Mouse (Mus musculus) hindbrain, embryonic 16.5 days (tissue): Measurements from ENCODE around the gene Trim11. TPM values are rescaled to one million over a fixed set of nuclear protein-coding genes. Genes with fewer than 3 reads are reported as not detected.

Source experiments
- ATAC-seq: fragments of 200-750 bp; cut with Nextera tagmentation; 2 replicates; pipeline ENCODE4 v1.8.0; 2017; ENCODE audit warnings: moderate TSS enrichment, moderate library complexity
- H3K27ac ChIP-seq: fragments of 300-500 bp; sonication (generic); 2 replicates; pipeline ENCODE4 v1.5.1; 2014; ENCODE audit warnings: low read depth, mild to moderate bottlenecking, control low read depth, low read length, moderate library complexity
- H3K27me3 ChIP-seq: fragments of 300-500 bp; sonication (generic); replicated peaks from 2 replicates; pipeline ENCODE4 v1.6.1; 2014; ENCODE audit warnings: low read length; ENCODE audit not compliant: control insufficient read depth, insufficient read depth
- H3K36me3 ChIP-seq: fragments of 300-500 bp; sonication (generic); 2 replicates; pipeline ENCODE4 v1.6.1; 2014; ENCODE audit warnings: mild to moderate bottlenecking, low read length, moderate library complexity, mixed read lengths; ENCODE audit not compliant: control insufficient read depth, insufficient read depth
- H3K4me1 ChIP-seq: fragments of 300-500 bp; sonication (generic); 2 replicates; pipeline ENCODE4 v1.6.1; 2014; ENCODE audit warnings: low read depth, low read length; ENCODE audit not compliant: control insufficient read depth, insufficient read depth
- H3K4me2 ChIP-seq: fragments of 300-500 bp; sonication (generic); 2 replicates; pipeline ENCODE4 v1.6.1; 2014; ENCODE audit warnings: mild to moderate bottlenecking, low read length, control low read depth, moderate library complexity
- H3K4me3 ChIP-seq: fragments of 300-500 bp; sonication (generic); 2 replicates; pipeline ENCODE4 v1.5.1; 2014; ENCODE audit warnings: mild to moderate bottlenecking, low read length, control low read depth, moderate library complexity
- H3K9ac ChIP-seq: fragments of 300-500 bp; sonication (generic); 2 replicates; pipeline ENCODE4 v1.6.1; 2014; ENCODE audit warnings: low read depth, mild to moderate bottlenecking, control low read depth, low read length, moderate library complexity
- H3K9me3 ChIP-seq: fragments of 300-500 bp; sonication (generic); 2 replicates; pipeline ENCODE4 v1.6.1; 2014; ENCODE audit warnings: mild to moderate bottlenecking, low read length, moderate library complexity; ENCODE audit not compliant: control insufficient read depth
- WGBS: fragments of 180-500 bp; shearing (Covaris S2); extraction: QIAGEN DNeasy Blood & Tissue Kit; methylation state at CpG from one replicate; pipeline ENCODE4 v1.1.7; 2014; 5-methylcytosine and 5-hydroxymethylcytosine counted together
- polyA plus RNA-seq: library from polyadenylated mRNA; unstranded; fragments of >200 nt; fragmentation: Nextera tagmentation; extraction: Ambion mirVana; gene quantifications from 2 replicates; pipeline ENCODE4 v1.2.1, GENCODE M21; 2015

Trim11 gene
- polyA plus RNA-seq, 1 experiment from 2014 or later = 20.7 TPM

DNA sequence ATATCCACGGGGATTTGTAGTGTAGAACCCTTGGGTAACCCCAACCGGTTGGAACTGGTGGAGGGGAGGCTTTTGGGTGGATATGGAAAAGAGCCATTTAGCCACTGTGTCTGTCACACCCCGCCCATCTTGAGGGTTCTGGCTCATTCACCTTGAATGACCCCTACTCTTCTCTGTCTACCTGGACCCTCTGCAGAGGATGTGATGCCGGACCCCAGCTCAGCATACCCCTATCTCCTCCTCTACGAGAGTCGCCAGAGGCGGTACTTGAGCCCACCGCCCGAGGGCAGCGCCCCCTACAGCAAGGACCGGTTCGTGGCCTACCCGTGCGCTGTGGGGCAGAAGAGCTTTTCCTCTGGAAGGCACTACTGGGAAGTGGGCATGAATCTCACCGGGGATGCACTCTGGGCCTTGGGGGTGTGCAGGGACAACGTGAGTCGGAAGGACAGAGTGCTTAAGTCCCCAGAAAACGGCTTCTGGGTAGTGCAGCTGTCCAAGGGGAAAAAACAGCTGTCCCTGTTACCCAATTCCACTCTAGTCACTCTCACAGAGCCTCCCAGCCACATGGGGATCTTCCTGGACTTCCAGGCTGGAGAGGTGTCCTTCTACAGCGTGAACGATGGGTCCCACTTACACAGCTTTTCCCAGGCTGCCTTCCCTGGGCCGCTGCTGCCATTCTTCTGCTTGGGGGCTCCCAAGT, 6.9 kb upstream of the Trim11 start:
- no peak for ATAC-seq
- Histone ChIP-seq H3K27me3 (no peaks in the 10 kb centered on the region), H3K4me2 (no peak overlapping the region), H3K36me3 (peaks cover 6% of the 10 kb centered on the region; the same call in 1 of the 2 replicates), H3K9me3 (no peaks in the 10 kb centered on the region), H3K27ac (no peak overlapping the region), H3K4me1 (peaks cover 8% of the 10 kb centered on the region), H3K4me3 (no peak overlapping the region), H3K9ac (no peak overlapping the region)
- 89% methylated on average over 21 of the region's 21 CpGs for WGBS

DNA sequence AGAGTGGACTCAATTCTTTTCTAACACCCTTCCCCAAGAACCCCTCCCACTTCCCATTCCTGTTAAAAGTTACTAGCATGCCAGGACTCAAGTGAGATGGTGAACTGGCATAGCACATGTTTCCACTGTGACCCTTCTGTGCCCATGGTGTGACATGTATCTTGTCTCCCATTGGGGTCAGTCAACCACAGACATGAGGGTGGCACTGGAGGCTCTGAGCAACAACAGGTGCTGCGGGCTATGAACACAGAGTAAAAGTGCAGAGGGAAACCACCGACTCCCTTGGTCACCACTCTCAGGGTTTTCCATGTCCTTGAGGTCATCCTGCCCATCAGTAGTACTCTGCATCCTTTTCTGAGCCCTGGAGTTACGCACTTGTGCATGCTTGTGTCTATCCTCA, 6.1 kb upstream of the Trim11 start:
- no peak overlapping the region for H3K4me3 ChIP-seq
- no peak for ATAC-seq
- H3K9ac ChIP-seq = no peak overlapping the region
- H3K4me2 ChIP-seq = no peak overlapping the region
- H3K27ac ChIP-seq = no peak overlapping the region
- no peaks in the 10 kb centered on the region for H3K27me3 ChIP-seq
- no peaks in the 10 kb centered on the region for H3K9me3 ChIP-seq
- 98% methylated on average over 3 of the region's 3 CpGs for WGBS
- peaks cover 6% of the 10 kb centered on the region; the same call in 1 of the 2 replicates for H3K36me3 ChIP-seq
- peaks cover 10% of the 10 kb centered on the region for H3K4me1 ChIP-seq

DNA sequence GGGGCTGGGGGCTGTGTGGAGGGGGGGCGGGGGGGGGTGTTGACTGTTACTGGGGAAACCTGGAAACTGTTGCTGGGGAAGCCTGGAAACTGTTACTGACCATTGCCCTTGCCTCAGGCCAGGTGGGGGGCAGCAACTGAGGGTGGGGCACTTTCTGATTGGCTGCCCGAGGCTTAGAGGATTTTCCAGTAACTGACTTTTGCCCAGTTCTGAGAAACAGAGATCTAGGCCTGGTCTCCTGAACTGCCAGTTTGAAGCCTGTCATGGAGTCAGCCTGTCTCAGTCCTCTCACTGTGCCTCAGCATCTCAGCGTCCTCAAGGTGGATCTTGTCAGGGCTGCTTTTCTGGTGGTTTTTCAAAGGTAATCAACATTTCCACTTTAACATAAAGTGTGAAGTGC, 3.5 kb upstream of the Trim11 start:
- Histone ChIP-seq H3K27ac (no peak overlapping the region), H3K9ac (no peak overlapping the region), H3K27me3 (no peaks in the 10 kb centered on the region), H3K4me3 (no peak overlapping the region), H3K4me1 (peaks cover 23% of the 10 kb centered on the region), H3K4me2 (no peak overlapping the region), H3K36me3 (peaks cover 4% of the 10 kb centered on the region; the same call in 1 of the 2 replicates), H3K9me3 (no peaks in the 10 kb centered on the region)
- WGBS = 78% methylated on average over 3 of the region's 3 CpGs
- no peak for ATAC-seq

DNA sequence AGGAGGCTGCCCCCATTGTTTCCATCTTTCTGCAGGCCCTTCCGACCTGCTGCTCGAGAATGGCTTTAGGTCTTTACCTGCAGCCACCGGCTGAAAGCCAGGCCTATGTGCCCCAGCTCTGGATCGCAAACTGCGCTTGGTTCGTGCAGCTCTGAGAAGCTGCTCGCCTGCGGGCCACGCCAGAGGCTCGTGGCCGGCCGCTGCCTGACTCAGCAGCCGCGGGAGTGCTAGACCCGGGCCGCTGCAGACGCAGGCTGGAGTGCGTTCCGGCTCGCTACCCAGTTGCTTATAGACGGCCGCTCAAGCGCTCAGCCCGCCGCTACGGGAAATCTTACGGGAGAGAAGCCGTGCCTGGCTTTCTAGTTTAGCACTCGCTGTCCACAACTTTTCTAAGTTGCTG, 743 bp upstream of the Trim11 start:
- ATAC-seq = no peak
- H3K9me3 ChIP-seq = no peaks in the 10 kb centered on the region
- H3K4me2 ChIP-seq = peak overlapping the region; percentile 100
- under 1% methylated on average over 29 of the region's 29 CpGs for WGBS
- H3K36me3 ChIP-seq = peaks cover 6% of the 10 kb centered on the region; the same call in 1 of the 2 replicates
- H3K4me3 ChIP-seq = peak overlapping the region; percentile 97
- no peaks in the 10 kb centered on the region for H3K27me3 ChIP-seq
- peaks cover 40% of the 10 kb centered on the region for H3K4me1 ChIP-seq
- H3K9ac ChIP-seq = peak overlapping the region; percentile 95
- H3K27ac ChIP-seq = peak overlapping the region; percentile 75

DNA sequence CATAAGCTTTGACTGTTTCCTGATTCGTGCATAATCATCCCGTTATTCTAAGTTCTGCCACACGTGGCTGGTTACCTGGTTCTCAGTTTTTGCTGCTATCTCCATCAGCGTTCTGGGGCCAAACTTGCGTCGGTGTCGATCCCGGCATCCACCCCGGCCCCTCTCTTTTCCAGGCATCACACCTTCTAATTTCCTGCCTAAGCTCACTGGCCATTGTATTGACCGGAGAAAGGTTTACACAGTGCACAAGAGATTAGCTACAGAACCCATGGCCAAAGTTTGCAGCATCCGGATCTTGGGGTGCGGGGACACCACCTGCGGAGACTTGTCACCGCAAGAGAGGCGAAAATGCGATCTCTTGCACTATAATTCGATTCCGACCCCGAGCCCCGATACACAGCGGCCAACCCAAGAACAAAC, 276 bp upstream of the Trim11 start:
- Histone ChIP-seq H3K27me3 (no peaks in the 10 kb centered on the region), H3K9me3 (no peaks in the 10 kb centered on the region), H3K4me3 (peak overlapping the region; percentile 97), H3K9ac (peak overlapping the region; percentile 95), H3K27ac (peak overlapping the region; percentile 75), H3K4me1 (peaks cover 40% of the 10 kb centered on the region), H3K36me3 (peaks cover 8% of the 10 kb centered on the region; the same call in 1 of the 2 replicates), H3K4me2 (peak overlapping the region; percentile 100)
- under 1% methylated on average over 21 of the region's 21 CpGs for whole genome bisulfite sequencing
- peak; percentile 22; the same call in 1 of the 2 replicates for ATAC-seq

DNA sequence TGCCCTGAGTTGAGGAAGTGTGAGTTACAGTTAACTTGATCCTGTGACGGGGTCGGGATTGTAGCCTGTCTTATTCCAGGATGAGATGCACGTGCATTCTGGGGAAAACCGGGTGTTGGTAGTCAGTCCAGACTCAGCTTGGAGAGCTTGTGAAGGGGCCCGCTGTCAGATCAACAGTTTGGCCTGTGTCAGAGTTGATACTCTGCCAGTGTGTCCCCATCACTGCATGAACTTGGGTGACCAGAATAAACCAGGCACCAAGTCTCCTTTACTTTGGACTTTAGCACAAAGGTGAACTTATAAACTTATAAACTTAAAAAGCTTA, 775 bp downstream of the Trim11 start:
- Histone ChIP-seq H3K27ac (no peak overlapping the region), H3K4me3 (peak overlapping the region; percentile 97), H3K27me3 (no peaks in the 10 kb centered on the region), H3K9ac (peak overlapping the region; percentile 95), H3K9me3 (no peaks in the 10 kb centered on the region), H3K4me1 (peaks cover 40% of the 10 kb centered on the region), H3K36me3 (peaks cover 11% of the 10 kb centered on the region), H3K4me2 (peak overlapping the region; percentile 100)
- WGBS = 3% methylated on average over 5 of the region's 5 CpGs
- ATAC-seq = no peak

DNA sequence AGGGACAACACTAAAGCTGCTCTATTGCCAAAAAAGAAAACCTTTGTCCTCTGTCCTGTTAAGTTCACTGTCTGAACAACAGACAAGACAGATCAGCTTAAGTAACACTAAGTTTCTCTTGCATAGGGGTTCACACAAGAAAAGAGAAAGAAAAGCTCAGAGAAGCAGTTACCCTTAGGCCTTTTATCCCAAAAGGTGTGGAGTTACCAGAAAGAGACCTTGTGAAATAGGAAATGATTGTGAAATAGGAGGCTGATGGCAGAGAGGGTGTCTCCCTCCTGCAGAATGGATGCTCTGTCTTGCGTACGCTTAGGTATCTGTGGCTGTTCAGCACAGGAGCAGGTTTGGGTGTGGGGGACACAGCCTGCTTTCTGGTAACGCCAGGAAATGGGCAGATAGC, 1.3 kb downstream of the Trim11 start:
- no peaks in the 10 kb centered on the region for H3K27me3 ChIP-seq
- H3K27ac ChIP-seq = no peak overlapping the region
- peaks cover 40% of the 10 kb centered on the region for H3K4me1 ChIP-seq
- 87% methylated on average over 3 of the region's 3 CpGs for WGBS
- peak overlapping the region; percentile 100 for H3K4me2 ChIP-seq
- no peaks in the 10 kb centered on the region for H3K9me3 ChIP-seq
- peak overlapping the region; percentile 97 for H3K4me3 ChIP-seq
- peaks cover 11% of the 10 kb centered on the region for H3K36me3 ChIP-seq
- no peak for ATAC-seq
- peak overlapping the region; percentile 50 for H3K9ac ChIP-seq

DNA sequence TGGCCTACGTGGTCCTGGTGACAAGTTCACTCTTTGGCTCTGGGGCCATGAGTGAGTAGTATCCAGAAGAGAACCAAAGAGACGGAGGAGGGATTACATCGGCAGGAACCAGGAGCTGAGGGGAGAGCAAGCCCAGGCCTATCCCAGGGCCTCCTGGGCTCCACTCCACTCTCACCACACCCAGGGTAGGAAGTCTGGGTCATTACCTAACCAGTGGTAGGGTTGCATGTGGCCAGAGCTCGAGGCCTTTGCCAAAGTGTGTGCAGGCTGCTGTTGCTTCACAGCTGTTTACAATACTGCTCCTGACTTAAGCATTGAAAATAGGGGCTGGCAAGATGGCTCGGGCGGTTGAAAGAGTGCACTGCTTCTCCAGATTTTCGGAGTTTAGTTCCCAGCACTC, 1.8 kb downstream of the Trim11 start:
- 78% methylated on average over 7 of the region's 7 CpGs for WGBS
- no peak for ATAC-seq
- Histone ChIP-seq H3K9ac (peak overlapping the region; percentile 50), H3K36me3 (peaks cover 9% of the 10 kb centered on the region), H3K4me3 (peak overlapping the region; percentile 97), H3K27me3 (no peaks in the 10 kb centered on the region), H3K9me3 (no peaks in the 10 kb centered on the region), H3K27ac (no peak overlapping the region), H3K4me1 (peaks cover 40% of the 10 kb centered on the region), H3K4me2 (peak overlapping the region; percentile 100)

DNA sequence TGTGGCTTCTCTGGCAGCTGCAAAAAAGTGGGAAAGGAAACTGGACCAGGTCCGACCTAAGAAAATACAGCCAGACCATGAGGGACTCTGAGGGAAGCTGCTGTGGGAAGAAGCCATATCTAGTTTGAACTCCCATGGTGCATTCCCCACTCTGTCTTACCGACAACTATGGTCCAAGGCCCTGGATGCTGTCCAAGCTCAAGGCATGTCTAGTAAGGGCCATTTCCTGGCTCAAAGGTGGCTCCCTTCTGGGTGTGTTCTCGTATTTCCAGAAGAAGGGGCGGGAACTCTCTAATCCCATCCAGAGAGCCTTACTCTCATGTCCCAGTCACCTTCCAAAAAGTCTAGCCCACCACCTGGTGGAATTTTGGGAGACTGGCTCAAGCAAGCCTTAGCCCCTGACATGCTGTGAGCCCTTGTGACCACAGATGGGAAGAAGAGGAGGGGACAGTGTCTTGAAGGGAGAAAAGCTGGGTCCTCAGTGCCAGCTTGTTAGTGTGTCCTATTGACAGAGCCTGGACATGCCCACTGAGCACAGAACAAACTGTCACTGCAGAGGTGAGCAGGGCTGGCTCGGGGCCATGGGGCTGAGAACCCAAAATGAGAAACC, 2.6 kb downstream of the Trim11 start:
- peaks cover 37% of the 10 kb centered on the region for H3K4me1 ChIP-seq
- no peak overlapping the region for H3K27ac ChIP-seq
- no peak overlapping the region for H3K4me3 ChIP-seq
- 61% methylated on average over 5 of the region's 5 CpGs for WGBS
- no peak overlapping the region; the same call in 1 of the 2 replicates for H3K9ac ChIP-seq
- H3K9me3 ChIP-seq = no peaks in the 10 kb centered on the region
- peaks cover 15% of the 10 kb centered on the region for H3K36me3 ChIP-seq
- H3K4me2 ChIP-seq = no peak overlapping the region
- no peak for ATAC-seq
- no peaks in the 10 kb centered on the region for H3K27me3 ChIP-seq
